Mouse (Mus musculus) neural tube, embryonic 12.5 days (tissue): ENCODE data around the gene Gstt2. TPM values are rescaled to one million over a fixed set of nuclear protein-coding genes. Genes with fewer than 3 reads are reported as not detected.

Source experiments
- polyA plus RNA-seq: library from polyadenylated mRNA; unstranded; fragments of >200 nt; fragmentation: Nextera tagmentation; extraction: Ambion mirVana; gene quantifications from 2 replicates; pipeline ENCODE4 v1.2.1, GENCODE M21; 2016

Gstt2 gene
- polyA plus RNA-seq, 1 experiment from 2014 or later = 8.4 TPM

Other genes starting within 250 kb of the Gstt2 start
- gene Ggt5, start 248.1 kb downstream of the Gstt2 start, polyA plus RNA-seq = 1.1 and 1.6 TPM in 2 replicates
- 3.2 and 3.6 TPM in 2 replicates for gene Susd2, start 193.4 kb downstream of the Gstt2 start, polyA plus RNA-seq
- gene Cabin1, start 73.1 kb downstream of the Gstt2 start, polyA plus RNA-seq = 37.2 and 42.4 TPM in 2 replicates
- 91.8 and 95.6 TPM in 2 replicates for gene Ddt, start 64.0 kb downstream of the Gstt2 start, polyA plus RNA-seq
- gene Gm20441, start 56.5 kb downstream of the Gstt2 start, polyA plus RNA-seq = not detected in 2 replicates
- 1.8 and 2.4 TPM in 2 replicates for gene Gstt3, start 56.0 kb downstream of the Gstt2 start, polyA plus RNA-seq
- 2.1 and 4.2 TPM in 2 replicates for gene Gstt1, start 38.8 kb downstream of the Gstt2 start, polyA plus RNA-seq
- not detected in 2 replicates for gene Gstt4, start 14.9 kb downstream of the Gstt2 start, polyA plus RNA-seq
- 1,568 and 1,704 TPM in 2 replicates for gene Mif, start 22.8 kb upstream of the Gstt2 start, polyA plus RNA-seq
- 2.7 TPM in 2 replicates for gene Derl3, start 56.0 kb upstream of the Gstt2 start, polyA plus RNA-seq
- 282 and 298 TPM in 2 replicates for gene Smarcb1, start 84.2 kb upstream of the Gstt2 start, polyA plus RNA-seq
- gene Chchd10, start 95.7 kb upstream of the Gstt2 start, polyA plus RNA-seq = 20.2 and 20.6 TPM in 2 replicates
- gene Mmp11, start 99.1 kb upstream of the Gstt2 start, polyA plus RNA-seq = 45.4 and 51.2 TPM in 2 replicates
- gene Gm867, start 103.2 kb upstream of the Gstt2 start, polyA plus RNA-seq = 2.4 and 2.5 TPM in 2 replicates
- gene Vpreb3, start 105.6 kb upstream of the Gstt2 start, polyA plus RNA-seq = 0.44 and 0.46 TPM in 2 replicates
- not detected in 2 replicates for gene Gm5134, start 117.1 kb upstream of the Gstt2 start, polyA plus RNA-seq
- 17.6 and 19.5 TPM in 2 replicates for gene Zfp280b, start 195.2 kb upstream of the Gstt2 start, polyA plus RNA-seq